ENCODE assay signal across 14 mouse cellular contexts in genomic region chr5:64290061-64290345, GRCm38 (mm10).
A peak's percentile ranks its signal among the peaks of the same experiment; 100 is the strongest.
DNase-seq lines count a peak whose midpoint lies in the region; ATAC-seq and TF ChIP-seq lines count a peak whose summit lies in the region.
"Had no signal": no experiment of that assay in that cellular context is flagged by ENCODE, and none has a peak within 500 bp of the region (broad histone marks: within the 10 kb centered on the region; RNA-seq: fewer than 3 reads in every experiment).

No protein-coding gene starts in this region.

- DNase-seq in heart, adult 11 months = peak; percentile 95
- no peak for DNase-seq in heart, postnatal 4 days
- peak; percentile 49 for DNase-seq in kidney, adult 2 months
- DNase-seq in kidney, adult 8-10 months = no peak
- DNase-seq in stomach, postnatal 0 days (ENCODE audit: low spot score) = no peak
- DNase-seq in right cerebral cortex, postnatal 36 days (ENCODE audit: low spot score in 2 of 2) = no peak
- no peak for DNase-seq in ovary, postnatal 14 days (ENCODE audit: low spot score)
- DNase-seq: adrenal gland, postnatal 25 days; cerebellum, adult 11 months; liver, embryonic 13.5 days; right cerebral cortex, adult 18-20 months; thymus, postnatal 25 days had no signal

- H3K4me1 ChIP-seq in kidney, adult 2 months (ENCODE audit: control insufficient read depth, insufficient read depth, low read length) = peaks cover 9% of the 10 kb centered on the region; the same call in 1 of the 2 replicates
- H3K4me1 ChIP-seq in stomach, embryonic 16.5 days (ENCODE audit: control insufficient read depth, insufficient read depth, low read length) = peaks cover 32% of the 10 kb centered on the region
- peaks cover 8% of the 10 kb centered on the region for H3K4me1 ChIP-seq in stomach, postnatal 0 days (replicated peaks; ENCODE audit: control insufficient read depth, insufficient read depth)
- H3K4me1 ChIP-seq: neural tube, embryonic 13.5 days had no signal

- no peaks in the 10 kb centered on the region for H3K27me3 ChIP-seq in kidney, adult 2 months (replicated peaks; ENCODE audit: control insufficient read depth, insufficient read depth, low read length)
- H3K27me3 ChIP-seq in stomach, embryonic 16.5 days (ENCODE audit: control insufficient read depth, insufficient read depth, low read length) = no peaks in the 10 kb centered on the region
- H3K27me3 ChIP-seq in stomach, postnatal 0 days (ENCODE audit: control insufficient read depth, insufficient read depth, low read length) = no peaks in the 10 kb centered on the region
- H3K27me3 ChIP-seq: liver, embryonic 13.5 days; neural tube, embryonic 13.5 days had no signal

- TF ChIP-seq CTCF in kidney, adult 2 months (conservative IDR thresholded peaks at IDR 0.05; ENCODE audit: insufficient read depth, insufficient read length, low read depth, low read length) = no peak
- no peak for TF ChIP-seq CTCF in stomach, postnatal 0 days (IDR thresholded peaks at IDR 0.05; ENCODE audit: low read depth)

- no peak overlapping the region for H3K4me3 ChIP-seq in kidney, adult 2 months (ENCODE audit: insufficient read depth, low read depth, low read length)
- H3K4me3 ChIP-seq in stomach, embryonic 16.5 days (replicated peaks; ENCODE audit: low read length) = no peak overlapping the region
- no peak overlapping the region for H3K4me3 ChIP-seq in stomach, postnatal 0 days (ENCODE audit: low read depth, low read length)
- H3K4me3 ChIP-seq: liver, embryonic 13.5 days; neural tube, embryonic 13.5 days had no signal

- ATAC-seq in stomach, embryonic 16.5 days (ENCODE audit: insufficient read depth, low FRiP score) = no peak
- ATAC-seq in stomach, postnatal 0 days (ENCODE audit: low FRiP score, low TSS enrichment) = no peak

- WGBS in kidney, adult 2 months = 8% methylated on average over 4 of the region's 4 CpGs
- 46% methylated on average over 4 of the region's 4 CpGs for WGBS in stomach, embryonic 16.5 days
- 44% methylated on average over 4 of the region's 4 CpGs for WGBS in stomach, postnatal 0 days

- no peak overlapping the region for H3K4me2 ChIP-seq in stomach, embryonic 16.5 days (ENCODE audit: low read depth, low read length)
- H3K4me2 ChIP-seq in stomach, postnatal 0 days (replicated peaks; ENCODE audit: low read depth) = no peak overlapping the region
- H3K4me2 ChIP-seq: liver, embryonic 13.5 days; neural tube, embryonic 13.5 days had no signal

- H3K36me3 ChIP-seq in kidney, adult 2 months (ENCODE audit: control insufficient read depth, insufficient read depth, low read length) = no peaks in the 10 kb centered on the region
- H3K36me3 ChIP-seq in stomach, embryonic 16.5 days (ENCODE audit: control insufficient read depth, insufficient read depth, low read length) = 0 out of 2 replicates have a peak, but pooled peaks cover 5% of the 10 kb centered on the region
- peaks cover 4% of the 10 kb centered on the region; the same call in 1 of the 2 replicates for H3K36me3 ChIP-seq in stomach, postnatal 0 days (ENCODE audit: control insufficient read depth, insufficient read depth, low read length)

- no peaks in the 10 kb centered on the region for H3K9me3 ChIP-seq in stomach, embryonic 16.5 days (replicated peaks; ENCODE audit: control insufficient read depth, low read length)
- no peaks in the 10 kb centered on the region for H3K9me3 ChIP-seq in stomach, postnatal 0 days (ENCODE audit: control insufficient read depth, low read length)
- H3K9me3 ChIP-seq: liver, embryonic 13.5 days; neural tube, embryonic 13.5 days had no signal

- H3K9ac ChIP-seq in stomach, embryonic 16.5 days (ENCODE audit: low read length) = 0 out of 2 replicates have a peak overlapping the region, but pooled peaks have one; percentile 12
- no peak overlapping the region for H3K9ac ChIP-seq in stomach, postnatal 0 days (ENCODE audit: low read length)
- H3K9ac ChIP-seq: liver, embryonic 13.5 days; neural tube, embryonic 13.5 days had no signal

- peak overlapping the region; percentile 9; the same call in 1 of the 2 replicates for H3K27ac ChIP-seq in kidney, adult 2 months (ENCODE audit: insufficient read depth, low read depth, low read length)
- peak overlapping the region; percentile 36; the same call in 1 of the 2 replicates for H3K27ac ChIP-seq in stomach, embryonic 16.5 days (ENCODE audit: low read length)
- H3K27ac ChIP-seq in stomach, postnatal 0 days (replicated peaks) = no peak overlapping the region; the same call in 1 of the 2 replicates
- H3K27ac ChIP-seq: liver, embryonic 13.5 days; neural tube, embryonic 13.5 days had no signal

- no peak for TF ChIP-seq EP300 in stomach, postnatal 0 days (optimal IDR thresholded peaks at IDR 0.05)

- no peak for TF ChIP-seq POLR2A in kidney, adult 2 months (IDR thresholded peaks at IDR 0.05; ENCODE audit: low read depth, low read length)

Comparison
In these comparisons a context has a peak if more than half of its experiments do, and no peak if none do; other contexts are left out.
1. DNase-seq: peak in heart, adult 11 months (single experiment) and kidney, adult 2 months (single experiment); none in heart, postnatal 4 days (single experiment), kidney, adult 8-10 months (0 of 2), stomach, postnatal 0 days (single experiment), right cerebral cortex, postnatal 36 days (0 of 2) and ovary, postnatal 14 days (single experiment).